Mouse (Mus musculus) midbrain, embryonic 12.5 days (tissue): ENCODE results near the gene Pdzd7. TPM values are rescaled to one million over a fixed set of nuclear protein-coding genes. Genes with fewer than 3 reads are reported as not detected.
A peak's percentile ranks its signal among the peaks of the same experiment; 100 is the strongest.

Source experiments
- ATAC-seq: fragments of 200-750 bp; cut with Nextera tagmentation; 2 replicates; pipeline ENCODE4 v1.8.0; 2017; ENCODE audit warnings: low read depth, moderate TSS enrichment, moderate library complexity; ENCODE audit not compliant: low FRiP score
- H3K27ac ChIP-seq: fragments of 300-500 bp; sonication (generic); replicated peaks from 2 replicates; pipeline ENCODE4 v1.5.1; 2016; ENCODE audit warnings: mild to moderate bottlenecking
- H3K27me3 ChIP-seq: fragments of 300-500 bp; sonication (generic); 2 replicates; pipeline ENCODE4 v1.6.1; 2016; ENCODE audit warnings: mild to moderate bottlenecking
- H3K36me3 ChIP-seq: fragments of 300-500 bp; sonication (generic); 2 replicates; pipeline ENCODE4 v1.6.1; 2016
- H3K4me1 ChIP-seq: fragments of 300-500 bp; sonication (generic); 2 replicates; pipeline ENCODE4 v1.6.1; 2016
- H3K4me2 ChIP-seq: fragments of 300-500 bp; sonication (generic); replicated peaks from 2 replicates; pipeline ENCODE4 v1.6.1; 2016; ENCODE audit warnings: mild to moderate bottlenecking, moderate library complexity
- H3K4me3 ChIP-seq: fragments of 300-500 bp; sonication (generic); 2 replicates; pipeline ENCODE4 v1.5.1; 2016; ENCODE audit warnings: mild to moderate bottlenecking
- H3K9ac ChIP-seq: fragments of 300-500 bp; sonication (generic); replicated peaks from 2 replicates; pipeline ENCODE4 v1.6.1; 2016; ENCODE audit warnings: mild to moderate bottlenecking, moderate library complexity
- H3K9me3 ChIP-seq: fragments of 300-500 bp; sonication (generic); 2 replicates; pipeline ENCODE4 v1.6.1; 2016; ENCODE audit warnings: mild to moderate bottlenecking
- WGBS: fragments of 180-500 bp; shearing (Covaris S2); methylation state at CpG from one replicate; pipeline ENCODE4 v1.1.7; 2016; 5-methylcytosine and 5-hydroxymethylcytosine counted together
- polyA plus RNA-seq: library from polyadenylated mRNA; unstranded; fragments of >200 nt; fragmentation: Nextera tagmentation; extraction: Ambion mirVana; gene quantifications from 2 replicates; pipeline ENCODE4 v1.2.1, GENCODE M21; 2016

Gene Pdzd7
- polyA plus RNA-seq, 1 experiment from 2014 or later = 0.84 TPM

- H3K27me3 ChIP-seq = no peaks in the 10 kb centered on the region
- no peak overlapping the region for H3K4me3 ChIP-seq
- H3K36me3 ChIP-seq = peaks cover 60% of the 10 kb centered on the region
- peaks cover 23% of the 10 kb centered on the region for H3K4me1 ChIP-seq
- H3K9me3 ChIP-seq = no peaks in the 10 kb centered on the region
- H3K4me2 ChIP-seq = no peak overlapping the region
- H3K9ac ChIP-seq = no peak overlapping the region
- H3K27ac ChIP-seq = no peak overlapping the region
- ATAC-seq = no peak
- WGBS = 86% methylated on average over 6 of the region's 6 CpGs
These were observed 18.4 kb downstream of the Pdzd7 start for GRCm38 (mm10) chr19:45026958-45027670.

GRCm38 (mm10) chr19:45025937-45026568 is 19.5 kb downstream of the Pdzd7 start:
- no peak overlapping the region for H3K4me3 ChIP-seq
- H3K9ac ChIP-seq = no peak overlapping the region
- no peaks in the 10 kb centered on the region for H3K9me3 ChIP-seq
- H3K4me1 ChIP-seq = peaks cover 25% of the 10 kb centered on the region
- 93% methylated on average over 37 of the region's 37 CpGs for WGBS
- H3K4me2 ChIP-seq = no peak overlapping the region
- H3K27me3 ChIP-seq = no peaks in the 10 kb centered on the region
- no peak overlapping the region for H3K27ac ChIP-seq
- H3K36me3 ChIP-seq = peaks cover 69% of the 10 kb centered on the region
- no peak for ATAC-seq

DNA sequence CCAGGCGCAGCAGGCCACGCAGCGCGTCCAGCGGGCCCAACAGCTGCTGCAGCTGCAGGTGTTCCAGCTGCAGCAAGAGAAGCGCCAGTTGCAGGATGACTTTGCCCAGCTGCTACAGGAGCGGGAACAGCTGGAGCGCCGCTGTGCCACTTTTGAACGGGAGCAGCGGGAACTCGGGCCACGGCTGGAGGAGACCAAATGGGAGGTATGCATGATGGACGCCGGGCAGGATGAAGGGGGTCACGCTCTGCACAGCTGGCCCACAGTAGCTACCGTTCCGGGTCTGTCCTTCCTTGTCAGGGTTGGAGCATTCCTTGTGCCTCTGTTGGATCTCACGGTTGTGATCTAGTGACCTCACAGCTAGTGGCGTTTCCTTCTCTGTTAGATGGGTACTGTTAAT is 20.7 kb downstream of the Pdzd7 start:
- WGBS = 93% methylated on average over 20 of the region's 20 CpGs
- peaks cover 69% of the 10 kb centered on the region for H3K36me3 ChIP-seq
- H3K9me3 ChIP-seq = no peaks in the 10 kb centered on the region
- H3K27ac ChIP-seq = no peak overlapping the region
- H3K4me1 ChIP-seq = peaks cover 32% of the 10 kb centered on the region
- no peaks in the 10 kb centered on the region for H3K27me3 ChIP-seq
- no peak overlapping the region for H3K4me3 ChIP-seq
- no peak overlapping the region for H3K4me2 ChIP-seq
- no peak for ATAC-seq
- H3K9ac ChIP-seq = no peak overlapping the region

- Histone ChIP-seq H3K4me3 (no peak overlapping the region), H3K36me3 (peaks cover 69% of the 10 kb centered on the region), H3K27ac (no peak overlapping the region), H3K4me2 (no peak overlapping the region), H3K9me3 (no peaks in the 10 kb centered on the region), H3K4me1 (peaks cover 40% of the 10 kb centered on the region), H3K9ac (0 out of 2 replicates have a peak overlapping the region, but pooled peaks have one; percentile 20), H3K27me3 (no peaks in the 10 kb centered on the region)
- 88% methylated on average over 11 of the region's 11 CpGs for WGBS
- ATAC-seq = no peak
These were observed 21.5 kb downstream of the Pdzd7 start for GRCm38 (mm10) chr19:45023993-45024392.

GRCm38 (mm10) chr19:45021362-45021761 is 24.2 kb downstream of the Pdzd7 start:
- ATAC-seq = no peak
- Histone ChIP-seq H3K4me2 (peak overlapping the region; percentile 9; the same call in 1 of the 2 replicates), H3K9me3 (no peaks in the 10 kb centered on the region), H3K4me1 (peaks cover 47% of the 10 kb centered on the region), H3K36me3 (peaks cover 50% of the 10 kb centered on the region), H3K4me3 (no peak overlapping the region), H3K27me3 (no peaks in the 10 kb centered on the region), H3K27ac (no peak overlapping the region), H3K9ac (no peak overlapping the region)
- WGBS = 92% methylated on average over 15 of the region's 15 CpGs

DNA sequence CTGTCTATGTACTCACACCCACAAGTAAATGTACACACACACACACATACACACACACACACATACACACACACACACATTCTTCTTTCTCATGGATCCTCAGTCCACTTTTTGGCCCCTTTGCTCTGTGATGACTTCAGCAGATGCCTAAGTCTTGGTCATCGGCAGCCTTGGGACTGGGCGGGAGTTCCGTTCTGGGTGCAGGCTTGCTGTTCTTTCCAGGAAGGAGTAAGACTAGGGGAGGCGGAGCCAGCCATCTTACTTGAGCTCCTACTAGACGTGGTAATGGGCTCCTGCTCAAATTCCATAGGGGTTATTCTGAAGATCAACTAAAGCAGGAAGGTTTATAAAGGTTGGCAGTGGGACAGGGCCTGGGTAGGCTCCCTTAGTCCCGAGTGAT is 25.2 kb downstream of the Pdzd7 start:
- Histone ChIP-seq H3K36me3 (peaks cover 40% of the 10 kb centered on the region), H3K9me3 (no peaks in the 10 kb centered on the region), H3K4me2 (peak overlapping the region; percentile 9; the same call in 1 of the 2 replicates), H3K27me3 (no peaks in the 10 kb centered on the region), H3K4me3 (no peak overlapping the region), H3K9ac (no peak overlapping the region), H3K27ac (no peak overlapping the region), H3K4me1 (peaks cover 58% of the 10 kb centered on the region)
- no peak for ATAC-seq
- 76% methylated on average over 6 of the region's 6 CpGs for WGBS

DNA sequence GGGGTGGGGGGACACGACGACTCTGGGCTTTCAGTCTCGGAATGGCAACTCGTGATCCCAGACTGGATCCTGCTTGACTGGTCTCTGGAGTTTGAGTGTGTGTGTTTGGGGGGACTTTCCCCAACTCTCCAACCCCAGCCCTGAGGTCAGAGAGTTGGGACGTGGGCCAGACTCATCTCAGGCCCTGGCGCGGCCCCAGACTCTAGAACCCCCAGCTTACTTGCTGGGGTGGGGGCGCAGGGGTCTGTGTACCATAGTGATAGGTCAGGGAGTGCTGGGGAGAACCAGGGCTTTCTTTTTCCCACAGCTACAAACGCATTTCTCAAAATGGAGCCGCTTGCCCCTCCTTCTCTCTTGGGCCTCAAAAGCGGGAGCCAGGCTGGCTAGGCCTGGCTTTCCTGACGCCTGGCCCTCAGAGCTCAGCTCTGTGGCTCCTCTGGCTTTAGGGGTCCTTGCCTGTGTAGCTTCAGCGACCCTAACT is 27.1 kb downstream of the Pdzd7 start:
- H3K4me1 ChIP-seq = peaks cover 67% of the 10 kb centered on the region
- ATAC-seq = peak; percentile 11; the same call in 1 of the 2 replicates

DNA sequence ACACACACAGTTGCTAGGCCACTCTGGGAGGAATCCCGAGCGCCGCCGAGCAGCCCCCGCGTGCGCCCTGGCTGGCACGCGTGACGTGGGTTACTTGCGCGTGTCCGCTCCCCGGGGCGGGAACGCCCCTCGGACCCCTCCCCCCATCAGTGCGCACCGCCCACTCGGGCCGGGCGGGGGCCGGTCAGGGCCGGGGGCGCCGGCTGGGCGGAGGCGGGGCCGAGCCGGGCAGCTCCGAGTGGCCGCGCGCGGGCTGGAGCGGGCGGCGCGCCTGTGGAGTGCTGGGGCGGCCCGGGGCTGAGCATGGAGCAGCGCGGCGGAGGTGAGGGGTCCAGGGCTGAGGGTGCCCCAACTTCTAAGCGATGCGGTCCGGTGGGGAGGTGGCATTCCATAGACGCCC is 27.6 kb downstream of the Pdzd7 start:
- peaks cover 5% of the 10 kb centered on the region; the same call in 1 of the 2 replicates for H3K27me3 ChIP-seq
- H3K4me1 ChIP-seq = peaks cover 67% of the 10 kb centered on the region
- ATAC-seq = peak; percentile 79
- no peaks in the 10 kb centered on the region for H3K9me3 ChIP-seq
- H3K27ac ChIP-seq = peak overlapping the region; percentile 97
- H3K36me3 ChIP-seq = peaks cover 17% of the 10 kb centered on the region
- WGBS = under 1% methylated on average over 44 of the region's 48 CpGs
- H3K4me2 ChIP-seq = peak overlapping the region; percentile 74
- peak overlapping the region; percentile 92 for H3K9ac ChIP-seq
- peak overlapping the region; percentile 76 for H3K4me3 ChIP-seq

More for the DNA sequence above, 27.1 kb downstream of the Pdzd7 start:
- Histone ChIP-seq H3K9ac (peak overlapping the region; percentile 92), H3K9me3 (no peaks in the 10 kb centered on the region), H3K4me3 (peak overlapping the region; percentile 76), H3K4me2 (peak overlapping the region; percentile 74), H3K27ac (peak overlapping the region; percentile 97), H3K27me3 (peaks cover 5% of the 10 kb centered on the region; the same call in 1 of the 2 replicates), H3K36me3 (peaks cover 21% of the 10 kb centered on the region)
- 0% methylated on average over 13 of the region's 13 CpGs for WGBS

GRCm38 (mm10) chr19:45017216-45017771 is 28.2 kb downstream of the Pdzd7 start:
- Histone ChIP-seq H3K36me3 (peaks cover 11% of the 10 kb centered on the region), H3K4me1 (peaks cover 73% of the 10 kb centered on the region), H3K4me3 (peak overlapping the region; percentile 76), H3K9me3 (no peaks in the 10 kb centered on the region), H3K27me3 (peaks cover 5% of the 10 kb centered on the region; the same call in 1 of the 2 replicates), H3K9ac (peak overlapping the region; percentile 92), H3K27ac (peak overlapping the region; percentile 97), H3K4me2 (peak overlapping the region; percentile 74)
- ATAC-seq = peak; percentile 66
- 0% methylated on average over 14 of the region's 27 CpGs for WGBS

DNA sequence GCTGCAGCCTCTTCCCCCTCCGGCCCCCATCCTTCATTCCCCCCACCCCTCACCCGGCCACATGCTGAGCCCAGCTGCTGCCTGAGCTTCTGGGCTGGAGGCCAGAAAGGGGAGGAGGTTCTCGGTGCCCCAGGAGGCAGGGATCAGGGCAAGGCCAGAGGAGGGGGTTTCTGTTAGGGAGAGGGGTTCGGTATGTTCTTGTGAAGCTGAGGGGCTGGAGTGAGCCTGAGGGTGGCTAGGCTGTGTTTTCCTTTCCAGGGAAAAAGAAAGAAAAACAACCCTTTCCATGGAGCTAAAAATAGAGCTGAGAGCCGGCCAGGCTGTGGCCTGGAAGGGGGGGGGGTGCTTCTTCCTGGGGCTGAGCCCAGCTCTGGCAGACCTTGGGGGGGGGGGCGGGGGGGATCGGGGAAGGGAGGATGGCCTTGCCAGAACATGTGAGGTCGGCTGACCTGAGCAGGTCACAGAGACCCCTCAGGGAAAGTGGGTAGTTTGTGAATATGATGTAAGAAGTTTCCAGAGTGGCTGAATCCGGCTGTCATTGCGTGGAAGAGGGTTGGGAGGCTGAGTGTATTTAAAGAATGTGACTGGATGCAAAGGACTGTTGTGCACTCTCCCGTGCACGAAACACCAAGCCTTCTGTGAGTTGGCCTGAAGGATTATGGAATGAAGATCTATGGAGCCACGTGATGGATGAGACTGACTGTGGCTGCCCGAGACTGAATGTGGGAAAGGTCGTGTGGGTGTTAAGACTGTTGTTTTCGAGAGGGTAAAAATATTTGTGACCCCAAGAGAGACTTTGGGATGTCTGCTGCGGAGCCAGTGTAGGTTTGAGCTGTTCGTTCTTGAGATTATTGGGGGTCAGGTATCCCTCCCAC is 28.9 kb downstream of the Pdzd7 start:
- Histone ChIP-seq H3K9me3 (no peaks in the 10 kb centered on the region), H3K27ac (peak overlapping the region; percentile 97), H3K27me3 (peaks cover 5% of the 10 kb centered on the region; the same call in 1 of the 2 replicates), H3K4me1 (peaks cover 71% of the 10 kb centered on the region), H3K36me3 (peaks cover 11% of the 10 kb centered on the region), H3K4me3 (peak overlapping the region; percentile 76), H3K9ac (peak overlapping the region; percentile 92), H3K4me2 (peak overlapping the region; percentile 74)
- WGBS = under 1% methylated on average over 17 of the region's 18 CpGs
- peak; percentile 16 for ATAC-seq
